Mouse (Mus musculus): ENCODE measurements around the gene Dnal1. TPM values are rescaled to one million over a fixed set of nuclear protein-coding genes. Genes with fewer than 3 reads are reported as not detected.

Gene Dnal1
- polyA plus RNA-seq, 1 experiment, result not detected

GRCm38 (mm10) chr12:84142281-84143050, 28.3 kb downstream of the Dnal1 start:
- 72% methylated on average over 14 of the region's 14 CpGs for WGBS
- H3K4me1 ChIP-seq (ENCODE audit: control insufficient read depth, insufficient read depth, low read length), result peaks cover 11% of the 10 kb centered on the region
- TF ChIP-seq CTCF (IDR thresholded peaks at IDR 0.05; ENCODE audit: insufficient read depth, low read depth, low read length) (no peak), POLR2A (IDR thresholded peaks at IDR 0.05; ENCODE audit: insufficient read depth, low read depth, low read length) (no peak)
- no peak overlapping the region for H3K27ac ChIP-seq (ENCODE audit: insufficient read depth, low read depth, low read length)
- H3K4me3 ChIP-seq (ENCODE audit: insufficient read depth, low read depth, low read length), result no peak overlapping the region

GRCm38 (mm10) chr12:84147954-84148621, 33.9 kb downstream of the Dnal1 start, which contains the start of gene Pnma1:
Gene Pnma1, minus strand, starts transcription at chr12:84148489.
- WGBS, result 1% methylated on average over 50 of the region's 50 CpGs
- Histone ChIP-seq H3K27ac (ENCODE audit: insufficient read depth, low read depth, low read length) (peak within 1 kb of the TSS; percentile 71), H3K4me1 (ENCODE audit: control insufficient read depth, insufficient read depth, low read length) (peaks cover 28% of the 10 kb centered on the region), H3K4me3 (ENCODE audit: insufficient read depth, low read depth, low read length) (peak within 1 kb of the TSS; percentile 77)
- 0 out of 2 replicates have a peak, but pooled peaks have one; percentile 27 for TF ChIP-seq CTCF (IDR thresholded peaks at IDR 0.05; ENCODE audit: insufficient read depth, low read depth, low read length)
- peak; percentile 26; the same call in 1 of the 2 replicates for TF ChIP-seq POLR2A (IDR thresholded peaks at IDR 0.05; ENCODE audit: insufficient read depth, low read depth, low read length)

- Histone ChIP-seq H3K27ac (ENCODE audit: insufficient read depth, low read depth, low read length) (peak overlapping the region; percentile 71), H3K4me3 (ENCODE audit: insufficient read depth, low read depth, low read length) (peak overlapping the region; percentile 77), H3K4me1 (ENCODE audit: control insufficient read depth, insufficient read depth, low read length) (peaks cover 28% of the 10 kb centered on the region)
- 4% methylated on average over 10 of the region's 10 CpGs for WGBS
- no peak for TF ChIP-seq CTCF (IDR thresholded peaks at IDR 0.05; ENCODE audit: insufficient read depth, low read depth, low read length)
- no peak; the same call in 1 of the 2 replicates for TF ChIP-seq POLR2A (IDR thresholded peaks at IDR 0.05; ENCODE audit: insufficient read depth, low read depth, low read length)
These were observed 34.5 kb downstream of the Dnal1 start for GRCm38 (mm10) chr12:84148622-84149012.

- Histone ChIP-seq H3K4me3 (ENCODE audit: insufficient read depth, low read depth, low read length) (no peak overlapping the region), H3K27ac (ENCODE audit: insufficient read depth, low read depth, low read length) (peak overlapping the region; percentile 76; the same call in 1 of the 2 replicates), H3K4me1 (ENCODE audit: control insufficient read depth, insufficient read depth, low read length) (peaks cover 32% of the 10 kb centered on the region)
- WGBS, result 61% methylated on average over 15 of the region's 15 CpGs
- TF ChIP-seq POLR2A (IDR thresholded peaks at IDR 0.05; ENCODE audit: insufficient read depth, low read depth, low read length) (no peak), CTCF (IDR thresholded peaks at IDR 0.05; ENCODE audit: insufficient read depth, low read depth, low read length) (no peak)
These were observed 35.8 kb downstream of the Dnal1 start for GRCm38 (mm10) chr12:84149971-84150370.

- Histone ChIP-seq H3K27ac (ENCODE audit: insufficient read depth, low read depth, low read length) (no peak overlapping the region), H3K4me1 (ENCODE audit: control insufficient read depth, insufficient read depth, low read length) (peaks cover 33% of the 10 kb centered on the region), H3K4me3 (ENCODE audit: insufficient read depth, low read depth, low read length) (no peak overlapping the region)
- TF ChIP-seq POLR2A (IDR thresholded peaks at IDR 0.05; ENCODE audit: insufficient read depth, low read depth, low read length) (no peak), CTCF (IDR thresholded peaks at IDR 0.05; ENCODE audit: insufficient read depth, low read depth, low read length) (no peak)
- WGBS, result 66% methylated on average over 6 of the region's 6 CpGs
These were observed 36.8 kb downstream of the Dnal1 start for GRCm38 (mm10) chr12:84150976-84151375.

- Histone ChIP-seq H3K4me3 (ENCODE audit: insufficient read depth, low read depth, low read length) (no peak overlapping the region), H3K27ac (ENCODE audit: insufficient read depth, low read depth, low read length) (no peak overlapping the region), H3K4me1 (ENCODE audit: control insufficient read depth, insufficient read depth, low read length) (peaks cover 28% of the 10 kb centered on the region)
- no peak for TF ChIP-seq CTCF (IDR thresholded peaks at IDR 0.05; ENCODE audit: insufficient read depth, low read depth, low read length)
- no peak for TF ChIP-seq POLR2A (IDR thresholded peaks at IDR 0.05; ENCODE audit: insufficient read depth, low read depth, low read length)
- WGBS, result 86% methylated on average over 10 of the region's 10 CpGs
These were observed 37.7 kb downstream of the Dnal1 start for GRCm38 (mm10) chr12:84151911-84152310.

GRCm38 (mm10) chr12:84152352-84153190, 38.4 kb downstream of the Dnal1 start:
- TF ChIP-seq POLR2A (IDR thresholded peaks at IDR 0.05; ENCODE audit: insufficient read depth, low read depth, low read length) (no peak), CTCF (IDR thresholded peaks at IDR 0.05; ENCODE audit: insufficient read depth, low read depth, low read length) (no peak)
- Histone ChIP-seq H3K4me1 (ENCODE audit: control insufficient read depth, insufficient read depth, low read length) (peaks cover 21% of the 10 kb centered on the region), H3K27ac (ENCODE audit: insufficient read depth, low read depth, low read length) (no peak overlapping the region), H3K4me3 (ENCODE audit: insufficient read depth, low read depth, low read length) (no peak overlapping the region)
- WGBS, result 75% methylated on average over 32 of the region's 32 CpGs

GRCm38 (mm10) chr12:84153414-84153813, 39.2 kb downstream of the Dnal1 start:
- peaks cover 20% of the 10 kb centered on the region for H3K4me1 ChIP-seq (ENCODE audit: control insufficient read depth, insufficient read depth, low read length)
- H3K27ac ChIP-seq (ENCODE audit: insufficient read depth, low read depth, low read length), result no peak overlapping the region
- TF ChIP-seq POLR2A (IDR thresholded peaks at IDR 0.05; ENCODE audit: insufficient read depth, low read depth, low read length), result no peak
- TF ChIP-seq CTCF (IDR thresholded peaks at IDR 0.05; ENCODE audit: insufficient read depth, low read depth, low read length), result no peak
- 84% methylated on average over 6 of the region's 6 CpGs for WGBS
- H3K4me3 ChIP-seq (ENCODE audit: insufficient read depth, low read depth, low read length), result no peak overlapping the region
